Mouse (Mus musculus): ENCODE results near the gene Ddx47.

Ddx47 gene

DNA sequence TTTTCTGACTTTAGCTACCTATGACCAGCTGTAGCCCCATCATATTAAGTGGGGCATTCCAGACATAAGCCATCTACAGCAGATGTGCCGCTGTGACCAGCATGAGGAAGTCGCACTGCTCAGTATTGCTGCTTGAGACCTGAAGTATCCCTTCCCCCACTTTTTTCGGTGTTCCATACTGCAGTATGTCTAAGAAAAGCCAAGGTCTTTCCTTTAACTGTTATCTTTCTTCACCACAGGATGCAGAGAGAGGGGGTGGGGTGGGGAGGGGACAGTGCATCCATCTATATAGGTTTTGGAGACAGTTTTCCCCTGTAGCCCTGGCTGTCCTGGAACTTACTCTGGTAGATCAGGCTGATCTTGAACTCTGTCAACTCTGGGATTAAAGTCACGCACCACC, 5.0 kb upstream of the Ddx47 start:
- no peak for DNase-seq (ENCODE audit: extremely low spot score)

DNA sequence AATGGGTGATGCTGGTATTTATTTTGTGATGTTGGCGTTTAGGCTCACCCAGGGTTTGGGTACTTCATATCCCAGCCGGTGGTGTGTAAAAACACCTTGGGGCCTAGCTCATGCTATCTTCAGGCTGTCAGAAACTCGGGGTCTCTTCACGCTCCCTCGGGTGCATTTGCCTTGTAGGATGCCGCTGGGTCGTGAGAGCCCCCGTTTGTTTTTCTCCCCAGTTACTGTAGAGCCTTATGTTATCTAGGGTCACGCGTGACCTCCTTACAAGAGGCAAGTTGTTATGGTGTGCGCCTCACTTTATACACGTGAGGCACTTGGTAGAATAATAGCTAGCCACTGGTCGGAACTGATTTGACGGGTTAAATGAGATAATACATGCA, 313 bp downstream of the Ddx47 start:
- DNase-seq (ENCODE audit: extremely low spot score), result no peak

GRCm38 (mm10) chr6:135017211-135017610, 5.8 kb downstream of the Ddx47 start:
- no peak for DNase-seq (ENCODE audit: extremely low spot score)

- DNase-seq (ENCODE audit: extremely low spot score), result no peak
Measured at GRCm38 (mm10) chr6:135019564-135019963, 8.2 kb downstream of the Ddx47 start.

DNA sequence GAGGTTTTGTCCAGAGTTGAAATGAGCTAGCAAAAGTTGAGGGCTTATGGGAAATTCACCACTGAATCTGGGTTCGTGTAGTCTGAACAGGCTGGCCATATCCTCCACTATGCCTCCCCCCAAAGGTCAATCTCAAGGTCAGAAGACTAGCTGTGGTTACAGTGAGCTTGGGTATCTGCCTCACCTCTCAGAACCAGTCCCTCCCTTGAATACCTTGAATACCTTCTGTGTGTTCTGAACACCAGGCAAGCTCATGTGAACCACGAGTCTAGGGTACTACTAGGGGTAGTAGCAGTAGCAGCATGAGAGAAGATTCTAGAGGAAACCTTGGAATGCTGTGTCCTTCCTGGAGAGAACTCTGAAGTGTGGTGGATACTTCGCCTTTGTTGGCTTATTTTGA, 10.2 kb downstream of the Ddx47 start:
- no peak for DNase-seq (ENCODE audit: extremely low spot score)

DNA sequence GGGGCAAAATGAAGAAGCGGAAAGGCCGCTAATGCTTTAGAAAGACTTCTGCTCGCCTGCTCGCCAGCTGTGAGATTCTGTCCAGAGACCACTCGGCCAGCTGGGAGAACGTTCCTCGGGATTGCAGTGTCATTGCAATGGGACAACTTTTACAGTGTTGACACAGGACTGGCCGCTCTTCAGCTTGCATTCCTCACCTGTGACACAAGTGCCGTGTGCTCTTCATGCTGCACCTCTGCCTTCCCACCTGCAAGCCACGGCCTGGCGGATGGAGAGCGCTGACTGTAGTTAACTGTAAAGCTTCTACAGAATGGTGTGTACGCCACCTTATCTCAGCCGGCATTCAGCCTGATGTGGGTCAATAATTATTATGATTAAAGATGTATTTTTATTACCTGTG, 12.0 kb downstream of the Ddx47 start:
- no peak for DNase-seq (ENCODE audit: extremely low spot score)

- DNase-seq (ENCODE audit: extremely low spot score), result no peak
Measured at GRCm38 (mm10) chr6:135024781-135025420, 13.5 kb downstream of the Ddx47 start.

DNA sequence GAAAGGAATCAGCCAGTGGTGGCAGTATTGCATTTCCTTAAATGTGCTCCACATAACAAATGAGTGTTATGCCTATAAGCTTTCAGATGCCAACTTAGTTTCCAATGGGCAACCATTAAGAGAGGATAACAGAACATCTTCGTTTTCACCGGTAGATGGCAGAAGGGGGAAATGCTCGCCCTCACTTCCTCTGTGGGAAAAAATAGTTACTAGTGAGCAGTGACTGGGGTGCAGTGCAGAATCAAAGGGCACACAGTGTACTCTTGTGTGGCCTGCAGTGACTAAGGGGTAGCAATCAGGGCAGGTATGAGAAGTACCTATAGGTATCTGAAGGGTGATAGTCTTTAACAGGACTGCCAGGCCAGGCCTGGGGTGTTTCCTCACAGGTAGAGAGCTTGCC, 14.8 kb downstream of the Ddx47 start:
- DNase-seq (ENCODE audit: extremely low spot score), result peak; percentile 26

DNA sequence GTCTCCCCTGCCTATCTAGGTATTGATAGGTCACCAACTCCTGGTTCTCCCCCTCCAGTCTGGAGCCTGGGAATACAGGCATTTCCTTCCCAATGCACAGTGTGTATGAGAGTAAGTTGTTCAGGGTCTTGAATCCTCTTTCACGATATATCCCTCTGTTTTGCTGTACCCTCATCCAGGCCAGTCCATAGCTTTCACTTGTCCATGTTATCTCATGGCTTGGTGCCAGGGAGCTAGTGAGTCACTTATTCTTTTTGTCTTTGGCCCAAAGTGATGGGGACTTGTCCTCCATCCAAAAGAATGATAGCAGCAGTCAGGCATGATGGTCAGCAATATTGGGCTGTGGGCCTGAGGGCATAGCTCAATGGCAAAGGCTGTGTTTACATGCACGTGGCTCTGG, 15.3 kb downstream of the Ddx47 start:
- no peak for DNase-seq (ENCODE audit: extremely low spot score)

DNA sequence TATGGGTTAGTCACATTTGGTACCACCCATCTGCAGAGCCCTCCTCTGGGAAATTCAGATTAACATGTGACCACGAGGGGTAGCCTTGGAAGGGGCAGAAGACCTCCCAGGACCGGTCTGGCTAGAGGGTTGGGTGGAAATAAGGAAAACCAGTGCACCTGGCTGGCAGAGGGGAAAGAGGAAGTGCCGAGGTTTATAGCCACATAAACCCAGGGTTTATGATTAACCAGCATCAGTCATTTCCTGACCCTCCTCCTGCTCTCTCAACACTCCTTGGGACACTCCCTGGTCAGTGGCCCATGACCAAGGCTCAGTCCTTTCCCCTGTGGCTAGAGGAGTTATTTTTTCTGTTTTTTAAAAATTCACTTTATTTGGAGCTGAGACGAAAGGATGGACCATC, 17.8 kb downstream of the Ddx47 start:
- no peak for DNase-seq (ENCODE audit: extremely low spot score)

GRCm38 (mm10) chr6:135038674-135039073, 27.3 kb downstream of the Ddx47 start:
- DNase-seq (ENCODE audit: extremely low spot score), result no peak

- DNase-seq (ENCODE audit: extremely low spot score), result peak; percentile 9
Measured at GRCm38 (mm10) chr6:135040275-135040871, 29.0 kb downstream of the Ddx47 start.

DNA sequence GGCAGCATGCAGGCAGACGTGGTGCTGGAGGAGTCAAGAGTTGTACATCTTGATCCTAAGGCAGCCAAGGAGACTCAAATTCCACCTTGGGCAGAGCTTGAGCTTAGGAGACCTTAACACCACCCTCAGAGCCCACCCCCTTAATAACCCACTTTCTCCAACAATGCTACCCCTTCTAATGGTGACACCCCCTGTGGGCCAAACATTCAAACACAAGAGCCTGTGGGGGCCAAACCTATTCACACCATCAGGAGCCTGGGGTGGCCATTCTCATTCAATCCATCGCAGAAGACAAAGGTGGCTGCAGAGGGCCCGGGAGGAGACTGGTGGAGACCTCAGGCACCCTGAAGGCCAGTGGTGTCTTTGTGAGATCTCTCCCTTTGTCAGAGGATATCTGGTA, 30.5 kb downstream of the Ddx47 start:
- no peak for DNase-seq (ENCODE audit: extremely low spot score)

- no peak for DNase-seq (ENCODE audit: extremely low spot score)
Measured at GRCm38 (mm10) chr6:135047276-135047675, 35.9 kb downstream of the Ddx47 start.

GRCm38 (mm10) chr6:135048509-135048908, 37.1 kb downstream of the Ddx47 start:
- no peak for DNase-seq (ENCODE audit: extremely low spot score)

DNA sequence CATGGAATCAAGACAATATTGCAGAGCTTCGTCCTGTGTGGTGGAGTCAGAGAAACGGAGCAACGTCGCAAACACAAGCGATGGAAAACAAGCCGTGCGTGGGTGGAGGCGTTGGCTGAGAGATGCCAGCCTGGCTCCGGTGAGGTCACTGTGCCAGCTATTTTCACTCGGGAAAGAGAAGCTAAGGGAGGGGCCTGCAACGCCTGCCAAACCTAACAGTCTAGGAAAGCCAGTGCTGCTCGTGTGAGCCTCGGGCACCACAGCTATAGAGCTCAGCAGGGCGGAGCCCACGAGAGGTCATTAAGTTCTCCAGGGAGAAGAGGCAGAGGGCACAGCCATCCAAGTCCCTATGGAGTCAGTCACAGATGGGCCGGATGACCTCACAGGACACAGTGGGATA, 37.5 kb downstream of the Ddx47 start:
- DNase-seq (ENCODE audit: extremely low spot score), result no peak

- DNase-seq (ENCODE audit: extremely low spot score), result no peak
Measured at GRCm38 (mm10) chr6:135053789-135054188, 42.4 kb downstream of the Ddx47 start.

DNA sequence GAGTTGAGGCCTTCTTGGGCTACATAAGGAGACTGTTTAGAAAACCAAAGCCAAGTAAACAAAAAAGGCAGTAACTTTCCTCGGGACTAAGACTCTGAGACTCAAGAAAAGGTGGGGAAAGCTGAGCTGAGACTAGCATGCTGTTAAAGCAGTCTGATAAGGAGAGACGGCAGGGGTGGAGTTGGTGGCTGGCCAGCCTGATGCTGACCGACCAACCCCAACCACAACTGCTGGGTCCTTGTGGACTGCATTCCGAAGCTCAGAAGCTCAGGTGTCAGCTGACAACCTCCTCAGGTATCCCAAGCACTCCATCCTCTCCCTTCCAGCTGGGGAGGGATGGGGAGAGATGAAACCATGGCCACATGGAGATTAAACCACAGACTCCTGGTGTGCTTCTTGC, 44.5 kb downstream of the Ddx47 start:
- no peak for DNase-seq (ENCODE audit: extremely low spot score)

GRCm38 (mm10) chr6:135060728-135061127, 49.3 kb downstream of the Ddx47 start:
- DNase-seq (ENCODE audit: extremely low spot score), result no peak

DNA sequence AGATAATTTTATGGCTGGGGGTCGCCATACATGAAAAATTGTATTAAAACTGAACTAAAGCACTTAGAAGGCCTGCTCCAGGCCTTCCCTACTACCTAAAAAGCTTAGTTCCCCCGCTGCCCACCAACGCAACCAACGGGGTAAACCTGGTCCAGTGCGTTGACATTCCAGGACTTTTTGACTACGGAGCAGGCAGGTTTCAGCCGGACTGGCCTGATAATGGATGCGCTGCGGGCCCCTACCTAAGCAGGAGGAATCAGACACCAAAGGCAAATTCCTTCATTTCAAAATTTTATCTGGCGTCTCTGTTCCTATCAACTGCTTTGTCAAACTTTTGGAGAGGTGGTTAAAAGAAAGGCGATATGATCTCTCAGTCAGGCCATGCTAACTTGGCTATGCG, 53.2 kb downstream of the Ddx47 start:
- DNase-seq (ENCODE audit: extremely low spot score), result no peak

GRCm38 (mm10) chr6:135065236-135065957, 54.0 kb downstream of the Ddx47 start, which contains the start of gene Gprc5a:
Gene Gprc5a (plus strand): TSS chr6:135065651.
- peak; percentile 70 for DNase-seq (ENCODE audit: extremely low spot score)

GRCm38 (mm10) chr6:135066795-135067445, 55.5 kb downstream of the Ddx47 start:
- DNase-seq (ENCODE audit: extremely low spot score), result no peak

DNA sequence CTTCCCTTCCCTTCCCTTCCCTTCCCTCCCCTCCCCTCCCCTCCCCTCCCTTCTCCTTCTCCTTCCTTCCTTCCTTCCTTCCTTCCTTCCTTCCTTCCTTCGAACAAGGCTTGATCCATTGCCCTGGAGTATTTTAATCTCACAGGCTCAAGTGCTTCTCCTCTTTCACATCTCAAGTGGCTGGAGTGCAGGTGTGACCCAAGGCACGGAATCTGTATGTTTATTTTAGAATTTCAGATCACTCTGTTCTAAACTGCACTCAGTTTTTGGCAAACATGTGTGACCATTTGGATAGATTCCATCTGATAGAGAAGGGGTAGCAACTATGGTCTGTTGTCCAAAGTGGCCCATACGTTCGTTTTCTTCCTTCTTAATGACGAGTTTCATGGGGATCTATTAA, 56.8 kb downstream of the Ddx47 start:
- no peak for DNase-seq (ENCODE audit: extremely low spot score)
